Mouse (Mus musculus): ENCODE results near the gene Rbm3. TPM values are rescaled to one million over a fixed set of nuclear protein-coding genes. Genes with fewer than 3 reads are reported as not detected.

Gene Rbm3
- polyA plus RNA-seq (2015; fragmentation: Nextera tagmentation; extraction: Ambion mirVana): 848 and 905 TPM in 2 replicates

GRCm38 (mm10) chrX:8145153-8145991 lies at the start of gene Rbm3:
Gene Rbm3 (minus strand): TSS chrX:8145880.

GRCm38 (mm10) chrX:8193419-8193723 lies 47.7 kb upstream of the Rbm3 start, which contains the start of gene Ebp:
Gene Ebp (minus strand): TSS chrX:8193512.

GRCm38 (mm10) chrX:8175504-8176385 lies 30.1 kb upstream of the Rbm3 start, which contains the start of gene Tbc1d25:
Gene Tbc1d25 (minus strand): TSS chrX:8176181.

GRCm38 (mm10) chrX:8132017-8132976 lies 13.4 kb downstream of the Rbm3 start, which contains the start of gene Wdr13:
Gene Wdr13 (minus strand): TSS chrX:8132892.

GRCm38 (mm10) chrX:8090346-8090953 lies 55.2 kb downstream of the Rbm3 start, which contains the start of gene Was:
Gene Was (minus strand): TSS chrX:8090498.

Other genes starting within 250 kb of the Rbm3 start
- 56.8 and 65.6 TPM in 2 replicates for gene Pqbp1, start 246.6 kb downstream of the Rbm3 start, polyA plus RNA-seq (2015; fragmentation: Nextera tagmentation; extraction: Ambion mirVana)
- gene Timm17b, start 246.5 kb downstream of the Rbm3 start, polyA plus RNA-seq (2015; fragmentation: Nextera tagmentation; extraction: Ambion mirVana): 104 and 105 TPM in 2 replicates
- not detected in 2 replicates for gene Gm10491, start 238.0 kb downstream of the Rbm3 start, polyA plus RNA-seq (2015; fragmentation: Nextera tagmentation; extraction: Ambion mirVana)
- not detected in 2 replicates for gene Gm10490, start 236.3 kb downstream of the Rbm3 start, polyA plus RNA-seq (2015; fragmentation: Nextera tagmentation; extraction: Ambion mirVana)
- gene Pcsk1n, start 226.1 kb downstream of the Rbm3 start, polyA plus RNA-seq (2015; fragmentation: Nextera tagmentation; extraction: Ambion mirVana): 0.10 and 0.12 TPM in 2 replicates
- not detected in 2 replicates for gene Eras, start 217.3 kb downstream of the Rbm3 start, polyA plus RNA-seq (2015; fragmentation: Nextera tagmentation; extraction: Ambion mirVana)
- gene Hdac6, start 198.0 kb downstream of the Rbm3 start, polyA plus RNA-seq (2015; fragmentation: Nextera tagmentation; extraction: Ambion mirVana): 4.6 and 5.7 TPM in 2 replicates
- gene Gata1, start 167.8 kb downstream of the Rbm3 start, polyA plus RNA-seq (2015; fragmentation: Nextera tagmentation; extraction: Ambion mirVana): 115 and 131 TPM in 2 replicates
- not detected in 2 replicates for gene Glod5, start 127.4 kb downstream of the Rbm3 start, polyA plus RNA-seq (2015; fragmentation: Nextera tagmentation; extraction: Ambion mirVana)
- gene Suv39h1, start 71.1 kb downstream of the Rbm3 start, polyA plus RNA-seq (2015; fragmentation: Nextera tagmentation; extraction: Ambion mirVana): 38.6 and 39.7 TPM in 2 replicates
- 8.9 and 9.7 TPM in 2 replicates for gene Was, start 55.4 kb downstream of the Rbm3 start, polyA plus RNA-seq (2015; fragmentation: Nextera tagmentation; extraction: Ambion mirVana)
- gene Wdr13, start 13.0 kb downstream of the Rbm3 start, polyA plus RNA-seq (2015; fragmentation: Nextera tagmentation; extraction: Ambion mirVana): 8.3 and 9.4 TPM in 2 replicates
- gene Tbc1d25, start 30.3 kb upstream of the Rbm3 start, polyA plus RNA-seq (2015; fragmentation: Nextera tagmentation; extraction: Ambion mirVana): 4.3 and 4.9 TPM in 2 replicates
- gene Ebp, start 47.6 kb upstream of the Rbm3 start, polyA plus RNA-seq (2015; fragmentation: Nextera tagmentation; extraction: Ambion mirVana): 33.1 and 34.2 TPM in 2 replicates
- gene Porcn, start 60.6 kb upstream of the Rbm3 start, polyA plus RNA-seq (2015; fragmentation: Nextera tagmentation; extraction: Ambion mirVana): 0.78 and 0.98 TPM in 2 replicates
- 35.7 and 39.1 TPM in 2 replicates for gene Ftsj1, start 106.5 kb upstream of the Rbm3 start, polyA plus RNA-seq (2015; fragmentation: Nextera tagmentation; extraction: Ambion mirVana)
- 84.8 and 102 TPM in 2 replicates for gene Slc38a5, start 125.3 kb upstream of the Rbm3 start, polyA plus RNA-seq (2015; fragmentation: Nextera tagmentation; extraction: Ambion mirVana)
- gene Ssxb10, start 181.5 kb upstream of the Rbm3 start, polyA plus RNA-seq (2015; fragmentation: Nextera tagmentation; extraction: Ambion mirVana): not detected in 2 replicates
- gene Ssxb9, start 221.1 kb upstream of the Rbm3 start, polyA plus RNA-seq (2015; fragmentation: Nextera tagmentation; extraction: Ambion mirVana): not detected in 2 replicates